Mouse (Mus musculus) duodenum, adult 2 months (tissue): ENCODE data around the gene Gm10645. TPM values are rescaled to one million over a fixed set of nuclear protein-coding genes. Genes with fewer than 3 reads are reported as not detected.

ENCODE experiments used
- polyA plus RNA-seq: library from polyadenylated mRNA; depleted of rRNA; stranded (reverse); fragments of >200 nt; gene quantifications from 2 replicates; pipeline ENCODE4 v1.2.3, GENCODE M21; 2012; ENCODE audit warnings: low replicate concordance; rRNA removed

Gm10645 gene
- polyA plus RNA-seq, result 0.74 and 0.79 TPM in 2 replicates

DNA sequence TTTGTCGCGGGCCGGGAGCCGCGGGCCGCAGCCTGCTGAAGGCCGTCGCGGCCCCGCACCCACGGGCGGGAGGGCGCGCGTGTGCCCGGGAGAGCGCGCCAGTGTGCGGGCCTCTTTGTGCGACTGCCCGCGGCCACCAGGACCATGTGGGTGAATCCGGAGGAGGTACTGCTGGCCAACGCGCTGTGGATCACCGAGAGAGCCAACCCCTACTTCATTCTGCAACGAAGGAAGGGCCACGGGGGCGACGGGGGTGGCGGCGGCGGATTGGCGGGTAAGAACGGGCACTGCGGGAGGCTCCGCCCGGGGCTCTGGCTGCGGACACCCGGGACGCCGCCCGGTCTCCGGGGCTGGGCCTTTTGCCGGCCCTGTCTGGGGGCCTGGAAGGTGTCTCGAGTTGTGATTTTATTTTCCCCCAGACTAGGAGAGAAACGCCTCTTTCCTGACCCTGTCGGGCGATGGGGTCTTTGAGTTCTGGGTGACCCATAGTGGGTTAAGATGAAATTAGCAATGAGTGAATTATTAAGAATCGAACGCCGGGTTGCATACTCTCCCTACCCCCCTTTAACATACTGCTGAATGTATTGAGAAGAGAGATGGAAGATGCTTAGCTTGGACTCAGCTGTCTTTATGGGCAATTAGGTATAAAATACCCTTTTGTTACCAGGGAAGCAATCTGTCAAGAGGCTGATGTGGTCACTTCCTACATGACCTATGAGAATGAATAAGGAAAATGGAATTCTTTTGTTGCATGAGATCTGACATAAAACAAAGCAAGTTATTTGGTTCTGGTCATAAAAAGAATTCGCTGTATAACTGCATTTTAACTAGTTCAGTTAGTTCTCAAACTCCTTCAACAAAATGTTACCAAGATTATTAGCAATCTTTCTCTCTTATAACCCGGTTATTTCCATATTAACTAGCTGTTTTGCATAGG, at the start of gene Gm10645:
Gene Gm10645, minus strand, starts transcription at position 240 of the 937 bp plus-strand sequence.

DNA sequence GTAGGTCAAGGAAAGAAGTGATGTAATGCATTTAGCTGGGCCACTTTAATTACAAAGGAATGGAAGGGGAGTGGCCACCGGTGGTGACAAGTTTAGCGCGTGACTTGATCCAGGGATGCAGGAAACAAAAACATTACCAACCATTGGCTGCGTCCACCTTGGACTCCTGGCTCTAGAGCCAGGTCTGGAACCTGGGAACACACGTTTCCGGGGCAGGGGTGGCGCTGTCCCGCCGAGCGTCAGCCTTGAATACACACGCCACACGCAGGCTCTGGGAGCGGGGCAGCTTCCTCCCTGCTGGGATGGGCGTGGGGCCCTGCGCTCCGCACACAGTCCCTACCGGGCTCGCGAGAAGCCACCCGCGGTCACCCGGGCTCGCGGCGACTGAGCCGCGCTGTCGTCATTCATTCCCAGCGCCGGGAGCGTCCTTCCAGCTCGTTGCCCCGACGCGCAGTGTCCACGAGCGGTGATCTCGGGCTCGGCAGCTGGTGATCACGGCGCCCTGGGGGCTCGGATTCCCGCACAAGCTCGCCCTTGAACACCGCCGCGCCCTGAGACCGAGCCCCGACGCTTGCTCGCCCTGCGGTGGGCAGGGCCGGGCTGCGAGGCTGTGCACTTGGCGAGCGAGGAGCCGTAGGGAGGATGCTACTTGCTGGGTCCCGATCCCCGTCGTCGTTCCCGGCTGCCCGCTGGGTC, 587 bp downstream of the Gm10645 start, which contains the start of gene Tbc1d9:
Gene Tbc1d9, plus strand, starts transcription at position 118 of the 696 bp plus-strand sequence.

Other genes with a start within 250 kb of the Gm10645 start
- gene Tbc1d9, start 818 bp downstream of the Gm10645 start, polyA plus RNA-seq, result 2.9 and 4.8 TPM in 2 replicates
- gene Ucp1, start 124.2 kb upstream of the Gm10645 start, polyA plus RNA-seq, result 0.20 and 0.65 TPM in 2 replicates
- 0.44 and 0.45 TPM in 2 replicates for gene Elmod2, start 166.3 kb upstream of the Gm10645 start, polyA plus RNA-seq
- gene Mgat4d, start 182.3 kb upstream of the Gm10645 start, polyA plus RNA-seq, result not detected in 2 replicates
- gene Clgn, start 223.7 kb upstream of the Gm10645 start, polyA plus RNA-seq, result not detected in 2 replicates